Mouse (Mus musculus) embryonic facial prominence, embryonic 11.5 days (tissue): Measurements from ENCODE around the gene Cmbl. TPM values are rescaled to one million over a fixed set of nuclear protein-coding genes. Genes with fewer than 3 reads are reported as not detected.

Experiments
- ATAC-seq: fragments of 200-750 bp; cut with Nextera tagmentation; replicated peaks from 2 replicates; pipeline ENCODE4 v1.8.0; 2017; ENCODE audit warnings: low read depth; ENCODE audit not compliant: insufficient number of reproducible peaks, low FRiP score, low TSS enrichment
- DNase-seq: peaks from one replicate; pipeline ENCODE4 v3.0.0-alpha.2; 2015; ENCODE audit warnings: low spot score
- H3K27ac ChIP-seq: fragments of 300-500 bp; sonication (generic); replicated peaks from 2 replicates; pipeline ENCODE4 v1.5.1; 2014; ENCODE audit warnings: mild to moderate bottlenecking, low read depth, low read length, control low read depth
- H3K27me3 ChIP-seq: fragments of 300-500 bp; sonication (generic); 2 replicates; pipeline ENCODE4 v1.6.1; 2014; ENCODE audit warnings: mild to moderate bottlenecking, low read length, moderate library complexity, mixed read lengths; ENCODE audit not compliant: control insufficient read depth, insufficient read depth
- H3K36me3 ChIP-seq: fragments of 300-500 bp; sonication (generic); replicated peaks from 2 replicates; pipeline ENCODE4 v1.6.1; 2014; ENCODE audit warnings: low read depth, mild to moderate bottlenecking, low read length, moderate library complexity, mixed read lengths; ENCODE audit not compliant: control insufficient read depth, insufficient read depth
- H3K4me1 ChIP-seq: fragments of 300-500 bp; sonication (generic); 2 replicates; pipeline ENCODE4 v1.6.1; 2014; ENCODE audit warnings: low read length, mixed read lengths; ENCODE audit not compliant: control insufficient read depth, insufficient read depth
- H3K4me2 ChIP-seq: fragments of 300-500 bp; sonication (generic); 2 replicates; pipeline ENCODE4 v1.6.1; 2014; ENCODE audit warnings: low read depth, mild to moderate bottlenecking, control low read depth, low read length, moderate library complexity
- H3K4me3 ChIP-seq: fragments of 300-500 bp; sonication (generic); 2 replicates; pipeline ENCODE4 v1.5.1; 2014; ENCODE audit warnings: low read depth, low read length, control low read depth
- H3K9ac ChIP-seq: fragments of 300-500 bp; sonication (generic); replicated peaks from 2 replicates; pipeline ENCODE4 v1.6.1; 2014; ENCODE audit warnings: mild to moderate bottlenecking, control low read depth, low read length
- H3K9me3 ChIP-seq: fragments of 300-500 bp; sonication (generic); replicated peaks from 2 replicates; pipeline ENCODE4 v1.6.1; 2016; ENCODE audit warnings: mild to moderate bottlenecking, low read length, inconsistent platforms, mixed read lengths; ENCODE audit not compliant: control insufficient read depth
- WGBS: fragments of 180-500 bp; shearing (Covaris S2); extraction: QIAGEN DNeasy Blood & Tissue Kit; methylation state at CpG from one replicate; pipeline ENCODE4 v1.1.7; 2014; 5-methylcytosine and 5-hydroxymethylcytosine counted together
- polyA plus RNA-seq: library from polyadenylated mRNA; unstranded; fragments of >200 nt; fragmentation: Nextera tagmentation; extraction: Ambion mirVana; gene quantifications from 2 replicates; pipeline ENCODE4 v1.2.1, GENCODE M21; 2014

The Cmbl gene
- polyA plus RNA-seq, 1 experiment from 2014 or later, result 1.4 TPM

DNA sequence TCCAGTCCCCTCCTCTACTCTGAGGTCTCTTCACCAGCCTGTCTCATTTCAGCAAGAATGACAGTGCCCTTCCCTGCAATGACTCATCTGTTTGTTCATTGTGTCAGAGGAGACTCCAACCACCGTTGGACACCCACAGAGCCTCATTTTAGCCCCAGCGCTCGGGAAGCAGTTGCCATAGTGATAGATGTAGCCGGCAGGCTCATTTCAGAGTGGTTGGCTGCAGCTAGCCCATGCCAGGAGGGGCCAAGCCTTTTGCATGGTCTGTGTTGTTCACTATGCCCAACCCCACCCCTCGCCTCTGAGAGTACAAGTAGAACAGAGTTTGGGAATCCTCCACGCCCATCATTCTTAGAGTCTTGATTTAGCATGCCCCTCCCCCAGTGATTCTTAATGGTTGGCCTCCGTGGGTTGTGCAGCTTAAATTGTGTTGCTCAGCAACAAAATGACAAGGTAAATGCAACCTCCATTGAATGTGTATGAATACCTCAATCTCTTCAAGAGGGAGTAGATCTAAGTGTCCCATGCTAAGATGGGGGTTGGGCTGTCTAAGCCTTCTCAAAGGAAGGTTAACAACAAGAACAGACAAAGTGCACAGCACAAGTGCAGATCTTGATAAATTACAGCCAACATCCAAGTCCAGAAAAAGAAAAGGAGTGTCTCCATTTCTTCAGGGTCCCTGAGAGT, 29.0 kb upstream of the Cmbl start:
- Histone ChIP-seq H3K27ac (no peak overlapping the region), H3K4me1 (peaks cover 3% of the 10 kb centered on the region; the same call in 1 of the 2 replicates), H3K36me3 (no peaks in the 10 kb centered on the region), H3K27me3 (no peaks in the 10 kb centered on the region), H3K4me2 (no peak overlapping the region), H3K9me3 (no peaks in the 10 kb centered on the region), H3K9ac (no peak overlapping the region), H3K4me3 (no peak overlapping the region)
- peak; percentile 77 for ATAC-seq
- WGBS, result 16% methylated on average over 7 of the region's 7 CpGs
- peak; percentile 43 for DNase-seq

DNA sequence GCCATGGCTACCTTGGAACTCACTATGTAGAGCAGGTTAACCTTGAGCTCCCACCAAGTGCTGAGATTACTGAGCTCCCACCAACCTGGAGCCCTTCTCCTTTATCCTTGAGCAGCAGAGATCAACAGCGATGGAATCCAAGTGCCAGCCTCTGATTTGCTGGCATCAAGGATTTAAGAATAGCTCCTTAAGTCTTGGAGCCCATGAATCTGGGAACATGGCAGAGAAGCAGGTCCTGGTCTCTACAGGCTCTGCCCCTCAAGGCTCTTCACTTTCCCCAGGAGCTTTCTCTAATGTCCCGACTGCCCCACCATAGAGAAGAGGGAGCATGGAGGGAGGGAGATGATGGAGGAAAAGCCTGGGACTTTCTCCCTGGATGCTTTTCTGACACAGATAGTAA, 27.5 kb upstream of the Cmbl start:
- Histone ChIP-seq H3K9ac (no peak overlapping the region), H3K4me1 (peaks cover 9% of the 10 kb centered on the region; the same call in 1 of the 2 replicates), H3K9me3 (no peaks in the 10 kb centered on the region), H3K4me3 (no peak overlapping the region), H3K4me2 (no peak overlapping the region), H3K36me3 (no peaks in the 10 kb centered on the region), H3K27me3 (no peaks in the 10 kb centered on the region), H3K27ac (no peak overlapping the region)
- 85% methylated on average over 2 of the region's 2 CpGs for WGBS
- DNase-seq (no peak), ATAC-seq (no peak)

DNA sequence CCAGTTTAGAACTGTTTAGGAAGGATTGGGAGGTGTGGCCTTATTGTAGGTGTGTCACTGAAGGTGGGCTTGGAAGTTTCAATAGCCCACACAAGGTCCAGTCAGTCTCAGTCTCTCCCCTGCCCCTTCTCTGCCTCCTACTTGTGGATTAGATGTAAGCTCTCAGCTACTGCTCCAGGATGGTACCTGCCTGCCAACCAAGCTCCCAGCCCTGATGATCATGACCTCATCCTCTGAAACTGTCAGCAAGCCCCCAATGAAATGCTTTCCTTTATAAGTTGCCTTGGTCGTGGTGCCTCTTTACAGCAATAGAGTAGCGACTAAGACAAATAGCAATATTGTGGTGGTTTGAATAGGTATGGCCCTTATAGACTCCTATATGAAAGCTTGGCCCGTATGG, 26.8 kb upstream of the Cmbl start:
- DNase-seq (no peak), ATAC-seq (no peak)
- H3K36me3 ChIP-seq, result no peaks in the 10 kb centered on the region
- 89% methylated on average over 3 of the region's 3 CpGs for WGBS
- no peak overlapping the region for H3K4me2 ChIP-seq
- H3K4me3 ChIP-seq, result no peak overlapping the region
- no peak overlapping the region for H3K9ac ChIP-seq
- H3K27me3 ChIP-seq, result no peaks in the 10 kb centered on the region
- peaks cover 9% of the 10 kb centered on the region; the same call in 1 of the 2 replicates for H3K4me1 ChIP-seq
- H3K27ac ChIP-seq, result no peak overlapping the region
- no peaks in the 10 kb centered on the region for H3K9me3 ChIP-seq

DNA sequence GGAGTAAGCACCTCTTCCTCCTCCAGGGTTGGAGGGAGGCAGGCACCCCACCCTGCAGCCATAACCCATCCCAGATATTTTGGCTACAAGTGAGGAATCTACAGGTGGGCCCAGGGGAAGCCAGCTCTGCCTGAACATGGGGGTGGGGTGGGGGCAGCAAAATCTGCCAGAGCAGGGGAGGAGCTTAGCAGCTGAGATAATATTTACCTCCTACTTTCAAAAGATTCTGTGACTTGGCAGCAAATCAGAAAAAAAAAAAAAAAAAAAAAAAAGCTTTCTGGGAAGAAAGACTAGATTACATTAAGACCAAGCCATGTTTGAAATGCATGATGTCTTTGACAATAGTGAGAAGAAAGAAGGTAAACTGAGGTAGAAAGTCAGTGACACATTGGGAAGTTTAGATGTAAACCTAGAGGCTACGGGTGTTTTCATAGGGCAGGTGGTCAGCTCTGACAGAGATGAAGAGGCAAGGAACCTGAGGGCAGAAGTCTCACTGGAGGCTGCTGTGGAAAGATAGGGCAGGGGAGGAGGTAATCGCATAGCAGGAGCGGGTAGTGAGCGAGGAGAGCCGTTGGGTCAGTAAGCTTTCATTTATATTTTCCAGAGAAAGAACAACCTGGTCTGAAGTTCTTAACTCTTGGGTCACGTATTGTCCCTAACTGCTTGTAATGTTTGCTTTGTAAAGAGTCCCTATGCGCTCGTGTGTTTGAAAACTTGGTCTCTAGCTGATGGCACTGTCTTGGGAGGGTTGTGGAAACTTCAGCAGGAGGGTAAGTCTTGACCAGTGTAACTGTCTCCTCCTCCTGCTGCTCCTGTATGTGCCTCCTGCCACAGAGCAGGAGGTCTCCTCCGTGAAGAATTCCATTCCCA, 25.3 kb upstream of the Cmbl start:
- no peaks in the 10 kb centered on the region for H3K9me3 ChIP-seq
- H3K27me3 ChIP-seq, result no peaks in the 10 kb centered on the region
- WGBS, result 67% methylated on average over 9 of the region's 9 CpGs
- no peak overlapping the region for H3K9ac ChIP-seq
- H3K4me1 ChIP-seq, result peaks cover 9% of the 10 kb centered on the region; the same call in 1 of the 2 replicates
- DNase-seq, result no peak
- no peak overlapping the region for H3K4me2 ChIP-seq
- no peak overlapping the region for H3K27ac ChIP-seq
- no peaks in the 10 kb centered on the region for H3K36me3 ChIP-seq
- no peak for ATAC-seq
- no peak overlapping the region for H3K4me3 ChIP-seq

DNA sequence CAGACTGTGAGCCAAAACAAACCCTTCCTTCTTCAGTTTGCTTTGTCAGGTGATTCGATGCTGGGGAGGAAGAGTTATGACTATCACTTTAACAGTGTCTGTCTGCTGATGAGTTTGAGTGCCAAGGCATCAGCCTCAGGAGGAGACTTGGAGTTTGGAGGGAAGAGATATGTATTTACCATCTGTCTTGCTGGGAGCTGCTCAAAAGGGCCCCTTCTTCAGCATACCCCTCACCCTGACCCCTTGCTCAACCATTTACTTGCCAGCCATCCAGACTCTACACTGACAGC, 24.7 kb upstream of the Cmbl start:
- H3K27ac ChIP-seq, result no peak overlapping the region
- no peak for DNase-seq
- 68% methylated on average over 1 of the region's 1 CpGs for WGBS

DNA sequence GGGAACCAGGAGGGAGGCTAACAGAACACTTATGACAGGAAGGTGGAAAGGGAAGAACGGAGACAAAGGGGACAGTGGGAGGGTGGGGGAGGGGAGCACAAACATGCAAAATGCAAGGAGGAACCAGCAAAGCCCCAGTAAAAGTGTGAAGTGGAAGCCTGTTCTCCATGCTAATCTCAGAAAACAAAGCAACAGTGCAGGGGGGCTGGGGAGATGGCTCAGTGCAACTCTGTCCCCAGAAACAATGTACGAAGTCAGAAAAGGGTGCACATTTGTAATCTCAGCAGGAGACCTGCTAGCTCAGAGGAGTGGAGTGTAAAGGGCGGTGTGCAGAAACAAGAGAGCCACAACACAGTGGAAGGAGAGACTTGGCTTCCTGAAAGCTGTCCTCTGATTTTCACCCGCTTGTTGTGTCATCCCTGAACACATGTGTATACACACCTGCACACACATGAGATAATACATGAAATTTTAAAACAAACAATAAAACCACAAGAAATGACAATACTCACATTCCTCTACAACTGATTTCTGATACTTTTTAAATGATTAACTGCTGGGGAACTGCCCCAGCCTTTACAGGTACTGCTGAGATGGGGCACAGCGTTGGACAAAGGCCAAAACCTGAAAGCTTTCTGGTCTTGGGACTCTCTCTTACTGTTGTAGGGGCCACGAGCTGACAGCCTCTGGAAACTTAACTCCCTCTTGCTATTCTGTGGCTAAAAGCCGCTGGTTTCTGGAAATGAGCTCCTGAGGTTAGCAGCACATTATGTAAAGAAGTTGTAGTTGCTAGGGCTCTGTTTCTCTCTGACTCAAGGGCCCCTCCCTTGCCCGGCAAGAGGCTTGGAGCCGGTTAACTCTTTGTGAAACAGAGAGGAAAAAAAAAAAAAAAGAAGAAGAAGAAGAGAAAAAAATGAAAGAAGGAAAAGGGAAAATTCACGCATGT, 22.9 kb upstream of the Cmbl start:
- 9% methylated on average over 10 of the region's 10 CpGs for WGBS
- H3K27ac ChIP-seq, result peak overlapping the region; percentile 47; the same call in 1 of the 2 replicates
- no peak overlapping the region for H3K4me2 ChIP-seq
- no peak overlapping the region for H3K4me3 ChIP-seq
- 0 out of 2 replicates have a peak, but pooled peaks have one; percentile 36 for ATAC-seq
- H3K9me3 ChIP-seq, result no peaks in the 10 kb centered on the region
- no peaks in the 10 kb centered on the region for H3K27me3 ChIP-seq
- peak; percentile 46 for DNase-seq
- peak overlapping the region; percentile 25 for H3K9ac ChIP-seq
- 0 out of 2 replicates have a peak, but pooled peaks cover 6% of the 10 kb centered on the region for H3K4me1 ChIP-seq
- H3K36me3 ChIP-seq, result no peaks in the 10 kb centered on the region

More for the DNA sequence above, 24.7 kb upstream of the Cmbl start:
- Histone ChIP-seq H3K9me3 (no peaks in the 10 kb centered on the region), H3K4me1 (peaks cover 9% of the 10 kb centered on the region; the same call in 1 of the 2 replicates), H3K27me3 (no peaks in the 10 kb centered on the region), H3K4me2 (no peak overlapping the region), H3K9ac (no peak overlapping the region), H3K36me3 (no peaks in the 10 kb centered on the region), H3K4me3 (no peak overlapping the region)
- ATAC-seq, result no peak

DNA sequence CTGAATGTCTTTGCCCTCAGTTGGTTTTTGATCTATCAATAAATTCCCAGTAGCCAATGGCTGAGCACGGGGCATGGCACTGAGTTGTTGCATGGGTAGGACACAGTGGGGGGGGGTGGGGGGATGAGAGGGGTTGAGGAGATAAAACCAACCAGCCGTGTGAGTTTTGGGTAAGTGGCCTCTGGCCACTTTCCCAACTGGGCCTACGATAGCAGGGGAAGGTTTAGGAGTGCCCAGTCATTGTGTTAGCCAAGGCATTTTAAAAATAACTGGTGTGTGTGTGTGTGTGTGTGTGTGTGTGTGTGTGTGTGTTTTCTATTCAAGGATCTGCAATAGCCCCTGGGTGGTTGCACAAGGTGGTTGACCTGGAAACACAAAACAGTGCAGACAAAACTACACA, 21.9 kb upstream of the Cmbl start:
- H3K27ac ChIP-seq, result no peak overlapping the region
- no peak overlapping the region for H3K9ac ChIP-seq
- DNase-seq (no peak), ATAC-seq (no peak)
- 20% methylated on average over 3 of the region's 3 CpGs for WGBS
- no peak overlapping the region for H3K4me3 ChIP-seq
- no peak overlapping the region for H3K4me2 ChIP-seq
- H3K27me3 ChIP-seq, result no peaks in the 10 kb centered on the region
- H3K36me3 ChIP-seq, result no peaks in the 10 kb centered on the region
- H3K9me3 ChIP-seq, result no peaks in the 10 kb centered on the region
- H3K4me1 ChIP-seq, result 0 out of 2 replicates have a peak, but pooled peaks cover 6% of the 10 kb centered on the region
